Mouse (Mus musculus): ENCODE measurements around the gene Tmem33.

Gene Tmem33

GRCm38 (mm10) chr5:67260531-67261371, at the start of gene Tmem33:
Gene Tmem33 (plus strand): TSS chr5:67260565.
- DNase-seq (ENCODE audit: low spot score in 2 of 2) = peak; percentile 85 to 92

GRCm38 (mm10) chr5:67213168-67213567, 47.2 kb upstream of the Tmem33 start:
- DNase-seq (ENCODE audit: low spot score in 2 of 2) = no peak

GRCm38 (mm10) chr5:67215121-67216030, 45.0 kb upstream of the Tmem33 start:
- no peak for DNase-seq (ENCODE audit: low spot score in 2 of 2)

- DNase-seq (ENCODE audit: low spot score in 2 of 2) = no peak
Observed at GRCm38 (mm10) chr5:67216031-67216778, 44.2 kb upstream of the Tmem33 start.

- no peak for DNase-seq (ENCODE audit: low spot score in 2 of 2)
Observed at GRCm38 (mm10) chr5:67216779-67217095, 43.6 kb upstream of the Tmem33 start.

- no peak for DNase-seq (ENCODE audit: low spot score in 2 of 2)
Observed at GRCm38 (mm10) chr5:67221901-67222300, 38.5 kb upstream of the Tmem33 start.

GRCm38 (mm10) chr5:67222440-67223390, 37.6 kb upstream of the Tmem33 start:
- DNase-seq (ENCODE audit: low spot score in 2 of 2) = no peak

GRCm38 (mm10) chr5:67223391-67224121, 36.8 kb upstream of the Tmem33 start:
- DNase-seq (ENCODE audit: low spot score in 2 of 2) = no peak

GRCm38 (mm10) chr5:67224122-67224502, 36.3 kb upstream of the Tmem33 start:
- no peak for DNase-seq (ENCODE audit: low spot score in 2 of 2)

- no peak for DNase-seq (ENCODE audit: low spot score in 2 of 2)
Observed at GRCm38 (mm10) chr5:67225758-67226157, 34.6 kb upstream of the Tmem33 start.

- no peak for DNase-seq (ENCODE audit: low spot score in 2 of 2)
Observed at GRCm38 (mm10) chr5:67227261-67227660, 33.1 kb upstream of the Tmem33 start.

- DNase-seq (ENCODE audit: low spot score in 2 of 2) = no peak
Observed at GRCm38 (mm10) chr5:67227682-67228444, 32.5 kb upstream of the Tmem33 start.

- no peak for DNase-seq (ENCODE audit: low spot score in 2 of 2)
Observed at GRCm38 (mm10) chr5:67234682-67235081, 25.7 kb upstream of the Tmem33 start.

GRCm38 (mm10) chr5:67235462-67235861, 24.9 kb upstream of the Tmem33 start:
- no peak for DNase-seq (ENCODE audit: low spot score in 2 of 2)

GRCm38 (mm10) chr5:67236601-67237000, 23.8 kb upstream of the Tmem33 start:
- DNase-seq (ENCODE audit: low spot score in 2 of 2) = no peak

- peak in 1 of 2 experiments; percentile 33 for DNase-seq (ENCODE audit: low spot score in 2 of 2)
Observed at GRCm38 (mm10) chr5:67238303-67238702, 22.1 kb upstream of the Tmem33 start.

GRCm38 (mm10) chr5:67241713-67242112, 18.7 kb upstream of the Tmem33 start:
- no peak for DNase-seq (ENCODE audit: low spot score in 2 of 2)

- DNase-seq (ENCODE audit: low spot score in 2 of 2) = no peak
Observed at GRCm38 (mm10) chr5:67243231-67243630, 17.1 kb upstream of the Tmem33 start.

GRCm38 (mm10) chr5:67252261-67252660, 8.1 kb upstream of the Tmem33 start:
- DNase-seq (ENCODE audit: low spot score in 2 of 2) = no peak
